Mouse (Mus musculus): Measurements from ENCODE around the gene Eml6. TPM values are rescaled to one million over a fixed set of nuclear protein-coding genes. Genes with fewer than 3 reads are reported as not detected.

The Eml6 gene
- polyA plus RNA-seq, 2 experiments, result 0.09 to 0.55 TPM

- ATAC-seq (ENCODE audit: insufficient read depth) (no peak), DNase-seq (ENCODE audit: low read depth in 3 of 3, low spot score in 3 of 3) (no peak)
- WGBS (ENCODE audit: insufficient replicate concordance), result 46% methylated on average over 1 of the region's 1 CpGs
- H3K4me2 ChIP-seq (ENCODE audit: low read depth), result no peak overlapping the region
- no peak for TF ChIP-seq CTCF (IDR thresholded peaks at IDR 0.05; ENCODE audit: low read depth)
- no peak for TF ChIP-seq EP300 (IDR thresholded peaks at IDR 0.05; ENCODE audit: low read depth)
- no peaks in the 10 kb centered on the region for H3K36me3 ChIP-seq (replicated peaks; ENCODE audit: control insufficient read depth, insufficient read depth, low read depth)
- H3K27ac ChIP-seq, result no peak overlapping the region
- H3K4me1 ChIP-seq (replicated peaks; ENCODE audit: control insufficient read depth in 2 of 2, insufficient read depth in 2 of 2, low read length in 1 of 2), result peaks cover 0 to 5% of the 10 kb centered on the region in 2 experiments; a peak in 2 of 4 replicates
- no peak overlapping the region for H3K9ac ChIP-seq (replicated peaks)
- no peak overlapping the region for H3K4me3 ChIP-seq (ENCODE audit: insufficient read depth in 1 of 2, low read depth in 2 of 2, low read length in 2 of 2)
- H3K27me3 ChIP-seq (ENCODE audit: control insufficient read depth, insufficient read depth, low read length), result no peaks in the 10 kb centered on the region
- H3K9me3 ChIP-seq (ENCODE audit: control insufficient read depth, low read length), result no peaks in the 10 kb centered on the region
Measured at GRCm38 (mm10) chr11:29788499-29788898, 237.3 kb downstream of the Eml6 start.

- WGBS (ENCODE audit: insufficient replicate concordance), result 17% methylated on average over 5 of the region's 5 CpGs
- no peaks in the 10 kb centered on the region for H3K9me3 ChIP-seq (ENCODE audit: control insufficient read depth, low read length)
- H3K27me3 ChIP-seq (ENCODE audit: control insufficient read depth, insufficient read depth, low read length), result no peaks in the 10 kb centered on the region
- H3K9ac ChIP-seq (replicated peaks), result no peak overlapping the region
- no peak overlapping the region for H3K4me2 ChIP-seq (ENCODE audit: low read depth)
- no peak overlapping the region for H3K27ac ChIP-seq
- no peak overlapping the region for H3K4me3 ChIP-seq (ENCODE audit: insufficient read depth in 1 of 2, low read depth in 2 of 2, low read length in 2 of 2)
- H3K36me3 ChIP-seq (replicated peaks; ENCODE audit: control insufficient read depth, insufficient read depth, low read depth), result no peaks in the 10 kb centered on the region
- peaks cover 0 to 5% of the 10 kb centered on the region in 2 experiments; a peak in 2 of 4 replicates for H3K4me1 ChIP-seq (replicated peaks; ENCODE audit: control insufficient read depth in 2 of 2, insufficient read depth in 2 of 2, low read length in 1 of 2)
- DNase-seq (ENCODE audit: low read depth in 3 of 3, low spot score in 3 of 3) (no peak), ATAC-seq (ENCODE audit: insufficient read depth) (peak; percentile 17; the same call in 1 of the 2 replicates)
- TF ChIP-seq EP300 (IDR thresholded peaks at IDR 0.05; ENCODE audit: low read depth), result no peak
- no peak for TF ChIP-seq CTCF (IDR thresholded peaks at IDR 0.05; ENCODE audit: low read depth)
Measured at GRCm38 (mm10) chr11:29787473-29787872, 238.4 kb downstream of the Eml6 start.

- ATAC-seq (ENCODE audit: insufficient read depth), result peak; percentile 38; the same call in 1 of the 2 replicates
- Histone ChIP-seq H3K9ac (replicated peaks) (no peak overlapping the region), H3K4me3 (ENCODE audit: insufficient read depth in 1 of 2, low read depth in 2 of 2, low read length in 2 of 2) (no peak overlapping the region), H3K27ac (no peak overlapping the region), H3K4me1 (replicated peaks; ENCODE audit: control insufficient read depth in 2 of 2, insufficient read depth in 2 of 2, low read length in 1 of 2) (peaks cover 0 to 5% of the 10 kb centered on the region in 2 experiments; a peak in 2 of 4 replicates), H3K36me3 (replicated peaks; ENCODE audit: control insufficient read depth, insufficient read depth, low read depth) (no peaks in the 10 kb centered on the region), H3K4me2 (ENCODE audit: low read depth) (no peak overlapping the region), H3K9me3 (ENCODE audit: control insufficient read depth, low read length) (no peaks in the 10 kb centered on the region), H3K27me3 (ENCODE audit: control insufficient read depth, insufficient read depth, low read length) (no peaks in the 10 kb centered on the region)
- TF ChIP-seq CTCF (IDR thresholded peaks at IDR 0.05; ENCODE audit: low read depth) (no peak), EP300 (IDR thresholded peaks at IDR 0.05; ENCODE audit: low read depth) (no peak)
- DNase-seq (ENCODE audit: low read depth in 3 of 3, low spot score in 3 of 3), result peak; percentile 11 to 31 (median 22)
- 31% methylated on average over 6 of the region's 6 CpGs for WGBS (ENCODE audit: insufficient replicate concordance)
Measured at GRCm38 (mm10) chr11:29786583-29787219, 239.1 kb downstream of the Eml6 start.

GRCm38 (mm10) chr11:29779409-29780026 lies 246.3 kb downstream of the Eml6 start:
- no peak overlapping the region for H3K9ac ChIP-seq (replicated peaks)
- no peaks in the 10 kb centered on the region; a peak in 1 of 4 replicates for H3K4me1 ChIP-seq (replicated peaks; ENCODE audit: control insufficient read depth in 2 of 2, insufficient read depth in 2 of 2, low read length in 1 of 2)
- H3K4me2 ChIP-seq (ENCODE audit: low read depth), result no peak overlapping the region
- H3K4me3 ChIP-seq (ENCODE audit: insufficient read depth in 1 of 2, low read depth in 2 of 2, low read length in 2 of 2), result no peak overlapping the region
- no peak for DNase-seq (ENCODE audit: low read depth in 3 of 3, low spot score in 3 of 3)
- TF ChIP-seq CTCF (IDR thresholded peaks at IDR 0.05; ENCODE audit: low read depth) (no peak), EP300 (IDR thresholded peaks at IDR 0.05; ENCODE audit: low read depth) (no peak)
- ATAC-seq (ENCODE audit: insufficient read depth), result no peak
- H3K36me3 ChIP-seq (replicated peaks; ENCODE audit: control insufficient read depth, insufficient read depth, low read depth), result no peaks in the 10 kb centered on the region
- H3K27ac ChIP-seq, result no peak overlapping the region
- H3K9me3 ChIP-seq (ENCODE audit: control insufficient read depth, low read length), result no peaks in the 10 kb centered on the region
- WGBS (ENCODE audit: insufficient replicate concordance), result 55% methylated on average over 2 of the region's 2 CpGs
- H3K27me3 ChIP-seq (ENCODE audit: control insufficient read depth, insufficient read depth, low read length), result no peaks in the 10 kb centered on the region

- no peak overlapping the region for H3K9ac ChIP-seq (replicated peaks)
- WGBS (ENCODE audit: insufficient replicate concordance), result 55% methylated on average over 3 of the region's 3 CpGs
- no peaks in the 10 kb centered on the region for H3K9me3 ChIP-seq (ENCODE audit: control insufficient read depth, low read length)
- no peak for DNase-seq (ENCODE audit: low read depth in 3 of 3, low spot score in 3 of 3)
- no peak overlapping the region for H3K4me3 ChIP-seq (ENCODE audit: insufficient read depth in 1 of 2, low read depth in 2 of 2, low read length in 2 of 2)
- H3K36me3 ChIP-seq (replicated peaks; ENCODE audit: control insufficient read depth, insufficient read depth, low read depth), result no peaks in the 10 kb centered on the region
- no peak for ATAC-seq (ENCODE audit: insufficient read depth)
- TF ChIP-seq EP300 (IDR thresholded peaks at IDR 0.05; ENCODE audit: low read depth), result no peak
- TF ChIP-seq CTCF (IDR thresholded peaks at IDR 0.05; ENCODE audit: low read depth), result no peak
- H3K27ac ChIP-seq, result no peak overlapping the region
- no peak overlapping the region for H3K4me2 ChIP-seq (ENCODE audit: low read depth)
- no peaks in the 10 kb centered on the region for H3K27me3 ChIP-seq (ENCODE audit: control insufficient read depth, insufficient read depth, low read length)
- no peaks in the 10 kb centered on the region; a peak in 1 of 4 replicates for H3K4me1 ChIP-seq (replicated peaks; ENCODE audit: control insufficient read depth in 2 of 2, insufficient read depth in 2 of 2, low read length in 1 of 2)
Measured at GRCm38 (mm10) chr11:29778936-29779335, 246.9 kb downstream of the Eml6 start.
